Comparison of ENCODE assay signal across 8 mouse cellular contexts in genomic region chr2:22704780-22705727, GRCm38 (mm10).
DNase-seq lines count a peak whose midpoint lies in the region; ATAC-seq lines count a peak whose summit lies in the region.

No protein-coding gene starts in this region.

- H3K9ac ChIP-seq in heart, embryonic 15.5 days = no peak overlapping the region
- no peak overlapping the region for H3K9ac ChIP-seq in stomach, embryonic 16.5 days (ENCODE audit: low read length)

- H3K27ac ChIP-seq in heart, embryonic 10.5 days = no peak overlapping the region
- H3K27ac ChIP-seq in heart, embryonic 15.5 days = 0 out of 2 replicates have a peak overlapping the region, but pooled peaks have one; percentile 16
- no peak overlapping the region for H3K27ac ChIP-seq in stomach, embryonic 16.5 days (ENCODE audit: low read length)

- peak; percentile 26 to 42 for DNase-seq in heart, adult 18-20 months
- DNase-seq in heart, embryonic 10.5 days (ENCODE audit: low spot score) = no peak
- DNase-seq in right cerebral cortex, adult 18-20 months = peak; percentile 21
- no peak for DNase-seq in right cerebral cortex, postnatal 4 days
- DNase-seq in layer of hippocampus, postnatal 25 days (ENCODE audit: extremely low spot score in 1 of 2, low spot score in 1 of 2) = no peak
- no peak for DNase-seq in layer of hippocampus, adult 8-10 months (ENCODE audit: low spot score in 2 of 2)

- no peaks in the 10 kb centered on the region for H3K36me3 ChIP-seq in heart, embryonic 10.5 days
- no peaks in the 10 kb centered on the region for H3K36me3 ChIP-seq in heart, embryonic 15.5 days
- H3K36me3 ChIP-seq in stomach, embryonic 16.5 days (ENCODE audit: control insufficient read depth, insufficient read depth, low read length) = no peaks in the 10 kb centered on the region

- H3K4me1 ChIP-seq in heart, embryonic 10.5 days = no peaks in the 10 kb centered on the region
- H3K4me1 ChIP-seq in heart, embryonic 15.5 days (replicated peaks) = 0 out of 2 replicates have a peak, but pooled peaks cover 3% of the 10 kb centered on the region
- H3K4me1 ChIP-seq in stomach, embryonic 16.5 days (ENCODE audit: control insufficient read depth, insufficient read depth, low read length) = no peaks in the 10 kb centered on the region

- no peak overlapping the region for H3K4me2 ChIP-seq in heart, embryonic 15.5 days
- no peak overlapping the region for H3K4me2 ChIP-seq in stomach, embryonic 16.5 days (ENCODE audit: low read depth, low read length)

- H3K27me3 ChIP-seq in heart, embryonic 10.5 days (ENCODE audit: insufficient read depth, poor library complexity, severe bottlenecking) = no peaks in the 10 kb centered on the region
- no peaks in the 10 kb centered on the region for H3K27me3 ChIP-seq in heart, embryonic 15.5 days
- no peaks in the 10 kb centered on the region for H3K27me3 ChIP-seq in stomach, embryonic 16.5 days (ENCODE audit: control insufficient read depth, insufficient read depth, low read length)

- H3K9me3 ChIP-seq in heart, embryonic 10.5 days = no peaks in the 10 kb centered on the region
- no peaks in the 10 kb centered on the region for H3K9me3 ChIP-seq in heart, embryonic 15.5 days (replicated peaks)
- no peaks in the 10 kb centered on the region for H3K9me3 ChIP-seq in stomach, embryonic 16.5 days (replicated peaks; ENCODE audit: control insufficient read depth, low read length)

- 70% methylated on average over 4 of the region's 4 CpGs for WGBS in heart, embryonic 10.5 days
- WGBS in heart, embryonic 15.5 days = 55% methylated on average over 4 of the region's 4 CpGs
- 46% methylated on average over 4 of the region's 4 CpGs for WGBS in stomach, embryonic 16.5 days

- H3K4me3 ChIP-seq in heart, embryonic 10.5 days = no peak overlapping the region
- H3K4me3 ChIP-seq in heart, embryonic 15.5 days = no peak overlapping the region
- H3K4me3 ChIP-seq in stomach, embryonic 16.5 days (replicated peaks; ENCODE audit: low read length) = no peak overlapping the region

- peak; percentile 47; the same call in 1 of the 2 replicates for ATAC-seq in heart, embryonic 15.5 days (replicated peaks; ENCODE audit: insufficient number of reproducible peaks, insufficient read depth, low FRiP score, low read depth)
- peak; percentile 82 for ATAC-seq in stomach, embryonic 16.5 days (ENCODE audit: insufficient read depth, low FRiP score)

Comparison
In these comparisons a context has a peak if more than half of its experiments do, and no peak if none do; other contexts are left out.
1. DNase-seq: peak in heart, adult 18-20 months (2 of 2) and right cerebral cortex, adult 18-20 months (single experiment); none in heart, embryonic 10.5 days (single experiment), right cerebral cortex, postnatal 4 days (single experiment), layer of hippocampus, postnatal 25 days (0 of 2) and layer of hippocampus, adult 8-10 months (0 of 2).